Comparison of ENCODE assay signal across 12 mouse cellular contexts in genomic region chr17:26851136-26851460, GRCm38 (mm10). TPM values are rescaled to one million over a fixed set of nuclear protein-coding genes. Genes with fewer than 3 reads are reported as not detected.
DNase-seq lines count a peak whose midpoint lies in the region; ATAC-seq and TF ChIP-seq lines count a peak whose summit lies in the region.
"Had no signal": no experiment of that assay in that cellular context is flagged by ENCODE, and none has a peak within 500 bp of the region (broad histone marks: within the 10 kb centered on the region; RNA-seq: fewer than 3 reads in every experiment).

No protein-coding gene starts in this region.

- peaks cover 16% of the 10 kb centered on the region for H3K4me1 ChIP-seq in intestine, embryonic 15.5 days (replicated peaks)
- peaks cover 12% of the 10 kb centered on the region; the same call in 1 of the 2 replicates for H3K4me1 ChIP-seq in intestine, embryonic 16.5 days (ENCODE audit: control insufficient read depth, insufficient read depth, low read length)
- peaks cover 11% of the 10 kb centered on the region; the same call in 1 of the 2 replicates for H3K4me1 ChIP-seq in spleen, adult 2 months (ENCODE audit: control insufficient read depth, insufficient read depth, insufficient read length)
- peaks cover 14% of the 10 kb centered on the region for H3K4me1 ChIP-seq in forebrain, embryonic 16.5 days (replicated peaks; ENCODE audit: control insufficient read depth, insufficient read depth, low read length)

- 9% methylated on average over 8 of the region's 8 CpGs for WGBS in intestine, embryonic 15.5 days
- WGBS in intestine, embryonic 16.5 days, result 11% methylated on average over 8 of the region's 8 CpGs
- 28% methylated on average over 8 of the region's 8 CpGs for WGBS in spleen, adult 2 months
- 3% methylated on average over 8 of the region's 8 CpGs for WGBS in forebrain, embryonic 16.5 days

- H3K36me3 ChIP-seq in intestine, embryonic 15.5 days, result no peaks in the 10 kb centered on the region
- no peaks in the 10 kb centered on the region for H3K36me3 ChIP-seq in intestine, embryonic 16.5 days (ENCODE audit: control insufficient read depth, insufficient read depth, low read length)
- H3K36me3 ChIP-seq in spleen, adult 2 months (ENCODE audit: control insufficient read depth, insufficient read depth, low read length), result no peaks in the 10 kb centered on the region
- H3K36me3 ChIP-seq in forebrain, embryonic 16.5 days (ENCODE audit: control insufficient read depth, insufficient read depth), result no peaks in the 10 kb centered on the region
- H3K36me3 ChIP-seq: hindbrain, embryonic 15.5 days; neural tube, embryonic 13.5 days had no signal

- TF ChIP-seq CTCF in spleen, adult 2 months (IDR thresholded peaks at IDR 0.05; ENCODE audit: extremely low read depth, insufficient read depth, insufficient read length, insufficient replicate concordance), result no peak

- H3K27ac ChIP-seq in intestine, embryonic 15.5 days, result no peak overlapping the region
- no peak overlapping the region for H3K27ac ChIP-seq in intestine, embryonic 16.5 days (ENCODE audit: low read length)
- 0 out of 2 replicates have a peak overlapping the region, but pooled peaks have one; percentile 20 for H3K27ac ChIP-seq in spleen, adult 2 months (ENCODE audit: insufficient read depth, low read length)
- H3K27ac ChIP-seq in forebrain, embryonic 16.5 days (ENCODE audit: low read length), result no peak overlapping the region
- H3K27ac ChIP-seq: hindbrain, embryonic 15.5 days; neural tube, embryonic 13.5 days had no signal

- H3K27me3 ChIP-seq in intestine, embryonic 15.5 days (replicated peaks), result peaks cover 79% of the 10 kb centered on the region
- H3K27me3 ChIP-seq in intestine, embryonic 16.5 days (replicated peaks; ENCODE audit: control insufficient read depth, insufficient read depth, low read length), result peaks cover 67% of the 10 kb centered on the region
- H3K27me3 ChIP-seq in spleen, adult 2 months (ENCODE audit: control insufficient read depth, insufficient read depth, low read length), result peaks cover 24% of the 10 kb centered on the region
- H3K27me3 ChIP-seq in forebrain, embryonic 16.5 days (replicated peaks; ENCODE audit: control insufficient read depth, insufficient read depth, low read length), result peaks cover 74% of the 10 kb centered on the region

- no peak overlapping the region for H3K9ac ChIP-seq in intestine, embryonic 15.5 days
- H3K9ac ChIP-seq in intestine, embryonic 16.5 days (ENCODE audit: low read depth, low read length), result no peak overlapping the region
- H3K9ac ChIP-seq in forebrain, embryonic 16.5 days (replicated peaks; ENCODE audit: low read depth, low read length), result no peak overlapping the region
- H3K9ac ChIP-seq: hindbrain, embryonic 15.5 days; neural tube, embryonic 13.5 days had no signal

- ATAC-seq in intestine, embryonic 15.5 days, result no peak
- no peak for ATAC-seq in intestine, embryonic 16.5 days
- no peak for ATAC-seq in forebrain, embryonic 16.5 days

- H3K9me3 ChIP-seq in intestine, embryonic 15.5 days, result no peaks in the 10 kb centered on the region
- H3K9me3 ChIP-seq in intestine, embryonic 16.5 days (ENCODE audit: control insufficient read depth, low read length), result no peaks in the 10 kb centered on the region
- no peaks in the 10 kb centered on the region for H3K9me3 ChIP-seq in forebrain, embryonic 16.5 days (ENCODE audit: control insufficient read depth, low read length)
- H3K9me3 ChIP-seq: hindbrain, embryonic 15.5 days; neural tube, embryonic 13.5 days had no signal

- peak overlapping the region; percentile 21; the same call in 1 of the 2 replicates for H3K4me3 ChIP-seq in intestine, embryonic 15.5 days (replicated peaks)
- H3K4me3 ChIP-seq in intestine, embryonic 16.5 days (ENCODE audit: low read length), result no peak overlapping the region
- H3K4me3 ChIP-seq in spleen, adult 2 months (ENCODE audit: extremely low read depth, insufficient read depth, insufficient read length), result no peak overlapping the region; the same call in 1 of the 2 replicates
- no peak overlapping the region for H3K4me3 ChIP-seq in forebrain, embryonic 16.5 days (replicated peaks; ENCODE audit: low read length)
- H3K4me3 ChIP-seq: hindbrain, embryonic 15.5 days had no signal

- H3K4me2 ChIP-seq in intestine, embryonic 15.5 days (replicated peaks), result peak overlapping the region; percentile 55; the same call in 1 of the 2 replicates
- no peak overlapping the region for H3K4me2 ChIP-seq in intestine, embryonic 16.5 days (ENCODE audit: low read depth, low read length)
- no peak overlapping the region for H3K4me2 ChIP-seq in forebrain, embryonic 16.5 days (ENCODE audit: low read length)

- peak; percentile 29 for DNase-seq in embryo, embryonic 11 days
- DNase-seq in embryo, embryonic 9.5 days (ENCODE audit: extremely low spot score), result no peak
- DNase-seq in spleen, adult 2 months (ENCODE audit: low read depth in 1 of 2, low spot score in 2 of 2), result no peak
- DNase-seq in spleen, postnatal 10 days (ENCODE audit: low spot score in 2 of 2), result no peak
- DNase-seq in adrenal gland, adult 8-10 months, result no peak
- DNase-seq: left cerebral cortex, postnatal 4 days; thymus, postnatal 14 days had no signal

- TF ChIP-seq POLR2A in spleen, adult 2 months (IDR thresholded peaks at IDR 0.05; ENCODE audit: low read depth, low read length), result no peak

RNA-seq across cellular contexts. Expression of gene Nkx2-5, which starts 6.3 kb away (rescaled TPM):
- polyA plus RNA-seq in intestine, embryonic 15.5 days (2015; fragmentation: Nextera tagmentation; extraction: Ambion mirVana), result 0.14 TPM in 1 of 2 replicates, not detected in the other
- polyA plus RNA-seq in intestine, embryonic 16.5 days (2015; fragmentation: Nextera tagmentation; extraction: Ambion mirVana), result 0.09 TPM in 1 of 2 replicates, not detected in the other
- polyA plus RNA-seq in spleen, adult 2 months (2012; rRNA removed), result 19.8 and 34.6 TPM in 2 replicates
- polyA plus RNA-seq in forebrain, embryonic 16.5 days (2015; fragmentation: Nextera tagmentation; extraction: Ambion mirVana), result not detected in 2 replicates
- total RNA-seq in adrenal gland, adult 8-10 months (2022), result not detected
- total RNA-seq: left cerebral cortex, postnatal 4 days had no signal

Comparison
In these comparisons a context has a peak if more than half of its experiments do, and no peak if none do; other contexts are left out.
1. RNA of gene Nkx2-5, which starts 6.3 kb away (polyA plus RNA-seq): 19.8 to 34.6 TPM in spleen, adult 2 months; 0.09 TPM in intestine, embryonic 16.5 days, 0.14 TPM in intestine, embryonic 15.5 days and not detected in forebrain, embryonic 16.5 days; every median in the first group is over 10 times any median in the second.